Mouse (Mus musculus) MEL (cell line): ENCODE results near the gene Hikeshi.

Source experiments
- CHD2 ChIP-seq: IDR thresholded peaks from 2 replicates; pipeline ENCODE4 v1.6.1; 2011; ENCODE audit warnings: low read length, improper control_type of control experiment
- CTCF ChIP-seq, 3 experiments: IDR thresholded peaks in 2 of 3; conservative IDR thresholded peaks in 1 of 3; 2 replicates each; pipeline ENCODE4 v1.5.1; 2011 to 2012; ENCODE audit warnings: low read length in 3 of 3, low read depth in 2 of 3, mild to moderate bottlenecking in 2 of 3, improper control_type of control experiment in 1 of 3, inconsistent platforms in 1 of 3, mixed read lengths in 1 of 3, moderate library complexity in 1 of 3; ENCODE audit not compliant: control insufficient read depth in 1 of 3, insufficient read depth in 1 of 3, poor library complexity in 1 of 3, severe bottlenecking in 1 of 3
- ELF1 ChIP-seq: IDR thresholded peaks from 2 replicates; pipeline ENCODE4 v1.6.1; 2014; ENCODE audit warnings: low read depth, mild to moderate bottlenecking, inconsistent platforms, low read length, improper control_type of control experiment, moderate library complexity
- EP300 ChIP-seq, 2 experiments: IDR thresholded peaks; 2 replicates each; pipeline ENCODE4 v1.6.1; 2011; ENCODE audit warnings: improper control_type of control experiment in 2 of 2, low read length in 2 of 2, low read depth in 1 of 2, mild to moderate bottlenecking in 1 of 2
- GATA1 ChIP-seq: IDR thresholded peaks from 2 replicates; pipeline ENCODE4 v1.6.1; 2011; ENCODE audit warnings: low read depth, low read length, improper control_type of control experiment
- KAT2A ChIP-seq: conservative IDR thresholded peaks from 2 replicates; pipeline ENCODE4 v1.6.1; 2012; ENCODE audit warnings: low read depth, low read length, improper control_type of control experiment, inconsistent platforms
- MAFK ChIP-seq: IDR thresholded peaks from 2 replicates; pipeline ENCODE4 v1.6.1; 2011; ENCODE audit warnings: low read depth, mild to moderate bottlenecking, low read length, improper control_type of control experiment, borderline replicate concordance
- MEF2A ChIP-seq: IDR thresholded peaks from 2 replicates; pipeline ENCODE4 v1.6.1; 2014; ENCODE audit warnings: low read depth, mild to moderate bottlenecking, inconsistent platforms, low read length, improper control_type of control experiment; ENCODE audit not compliant: poor library complexity, insufficient replicate concordance, severe bottlenecking; ENCODE audit errors: extremely low read depth
- MYC ChIP-seq: IDR thresholded peaks from 2 replicates; pipeline ENCODE4 v1.6.1; 2011; ENCODE audit warnings: low read depth, mild to moderate bottlenecking, low read length, improper control_type of control experiment, moderate library complexity
- NELFE ChIP-seq: IDR thresholded peaks from 2 replicates; pipeline ENCODE4 v1.6.1; 2011; ENCODE audit warnings: low read depth, low read length, improper control_type of control experiment
- NRF1 ChIP-seq: IDR thresholded peaks from 2 replicates; pipeline ENCODE4 v1.6.1; 2014; ENCODE audit warnings: low read depth, mild to moderate bottlenecking, inconsistent platforms, low read length, improper control_type of control experiment, moderate library complexity; ENCODE audit not compliant: poor library complexity, insufficient read depth, severe bottlenecking
- POLR2A ChIP-seq, 2 experiments: IDR thresholded peaks; 2 replicates each; pipeline ENCODE4 v1.6.1; 2011 to 2012; ENCODE audit warnings: low read length in 2 of 2, mild to moderate bottlenecking in 2 of 2, control low read depth in 1 of 2, improper control_type of control experiment in 1 of 2, low read depth in 1 of 2, moderate library complexity in 1 of 2; ENCODE audit not compliant: control insufficient read depth in 1 of 2, insufficient read depth in 1 of 2, poor library complexity in 1 of 2
- TCF12 ChIP-seq: IDR thresholded peaks from 2 replicates; pipeline ENCODE4 v1.6.1; 2014; ENCODE audit warnings: low read depth, mild to moderate bottlenecking, inconsistent platforms, low read length, improper control_type of control experiment, moderate library complexity

GRCm38 (mm10) chr7:89884551-89884950, 56.5 kb downstream of the Hikeshi start:
- TF ChIP-seq CTCF (IDR thresholded peaks at IDR 0.05 in 2 of 3, conservative IDR thresholded peaks at IDR 0.05 in 1 of 3; ENCODE audit: control insufficient read depth in 1 of 3, insufficient read depth in 1 of 3, low read depth in 2 of 3, low read length in 3 of 3, poor library complexity in 1 of 3, severe bottlenecking in 1 of 3) (no peak), KAT2A (no peak), POLR2A (IDR thresholded peaks at IDR 0.05; ENCODE audit: control insufficient read depth in 1 of 2, insufficient read depth in 1 of 2, low read depth in 1 of 2, low read length in 2 of 2, poor library complexity in 1 of 2) (no peak), NRF1 (no peak), MAFK (no peak), TCF12 (no peak), EP300 (IDR thresholded peaks at IDR 0.05; ENCODE audit: low read depth in 1 of 2, low read length in 2 of 2) (no peak), GATA1 (no peak), CHD2 (no peak), MEF2A (no peak), NELFE (no peak), ELF1 (no peak), MYC (no peak)
